Mouse (Mus musculus) urinary bladder, postnatal 10 days (tissue): Measurements from ENCODE around the gene Mcpt9.
"Not testable (repeated sequence)": the region's sequence is repeated elsewhere in the genome, so short reads cannot be mapped to it uniquely, and the experiment has no call there.

Experiments
- DNase-seq: peaks from one replicate; pipeline ENCODE4 v3.0.0; 2022; ENCODE audit warnings: low spot score

The Mcpt9 gene

DNA sequence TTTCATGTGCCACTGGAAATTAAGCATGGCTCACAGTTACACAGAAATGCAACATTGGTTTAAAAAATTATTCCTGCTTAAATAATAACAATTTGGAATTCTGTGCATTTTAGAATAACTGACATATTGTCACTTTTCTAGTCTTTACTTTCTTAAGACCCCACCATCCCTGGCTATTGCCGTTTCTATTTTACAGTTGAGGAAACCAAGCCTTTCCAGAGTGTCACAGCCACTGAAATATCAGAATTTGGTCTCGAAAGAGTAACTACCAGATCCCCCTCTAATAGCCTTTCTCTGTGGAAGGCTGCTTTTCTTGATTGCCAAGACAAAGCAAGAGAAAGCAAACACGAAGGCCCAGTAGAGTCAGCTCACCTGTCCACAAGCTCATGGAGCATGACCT is at the start of gene Mcpt9:
Mcpt9 (minus strand) TSS at position 101 of the 400 bp plus-strand sequence.
- not testable (repeated sequence) for DNase-seq

DNA sequence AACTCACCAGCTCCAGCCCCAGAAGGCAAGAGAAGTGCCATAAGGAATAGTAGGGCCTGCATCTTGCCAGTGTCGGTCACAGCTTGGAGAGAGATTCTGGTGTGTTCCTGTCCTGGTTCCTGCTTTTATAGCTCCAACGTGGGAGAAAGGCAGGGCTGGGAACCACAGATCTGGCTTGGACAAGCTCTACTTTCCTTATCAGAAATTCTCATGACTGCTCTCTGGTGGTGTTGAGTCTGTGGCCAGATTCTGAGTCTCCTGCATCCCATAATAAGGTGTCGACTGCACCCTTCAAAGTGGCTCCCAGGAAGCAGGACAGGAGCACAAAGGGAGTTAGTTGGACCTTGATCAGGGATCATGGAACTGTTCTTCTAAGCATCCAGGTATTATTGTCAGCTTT is 31.9 kb upstream of the Mcpt9 start, which contains the start of gene Mcpt4:
Mcpt4 (minus strand) TSS at position 101 of the 400 bp plus-strand sequence.
- DNase-seq, result not testable (repeated sequence)

DNA sequence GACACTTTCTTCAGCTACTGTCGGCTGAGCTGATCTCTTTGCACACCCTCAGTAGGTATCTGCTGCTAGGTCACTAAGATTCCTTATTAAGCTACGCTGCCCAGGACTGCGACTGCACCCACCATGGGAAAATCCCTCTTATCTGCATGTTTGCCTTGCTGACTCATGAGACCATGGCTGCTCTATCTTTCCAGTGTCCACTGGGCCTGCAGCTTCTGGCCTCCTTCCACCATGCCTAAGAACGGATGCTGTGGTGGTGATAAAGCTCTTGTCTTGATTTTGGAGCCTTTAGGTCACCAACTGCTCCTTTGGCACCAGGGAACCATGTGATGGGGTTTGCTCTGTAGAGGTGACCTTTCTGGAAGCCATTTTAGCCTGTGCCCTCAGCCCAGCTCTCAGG is 27.4 kb upstream of the Mcpt9 start:
- no peak for DNase-seq

GRCm38 (mm10) chr14:56055408-56055807 is 25.1 kb upstream of the Mcpt9 start:
- DNase-seq, result no peak

DNA sequence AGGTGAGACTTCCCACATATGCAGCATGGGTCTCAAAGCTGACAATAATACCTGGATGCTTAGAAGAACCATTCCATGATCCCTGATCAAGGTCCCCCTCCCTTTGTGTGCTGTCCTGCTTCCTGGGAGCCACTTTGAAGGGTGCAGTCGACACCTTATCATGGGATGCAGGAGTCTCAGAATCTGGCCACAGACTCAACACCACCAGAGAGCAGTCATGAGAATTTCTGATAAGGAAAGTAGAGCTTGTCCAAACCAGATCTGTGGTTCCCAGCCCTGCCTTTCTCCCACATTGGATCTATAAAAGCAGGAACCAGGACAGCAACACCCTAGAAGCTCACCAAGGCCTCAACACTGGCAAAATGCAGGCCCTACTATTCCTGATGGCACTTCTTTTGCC is 11.5 kb upstream of the Mcpt9 start, which contains the start of gene Mcpt2:
Mcpt2 (plus strand) TSS at position 250 of the 400 bp plus-strand sequence.
- not testable (repeated sequence) for DNase-seq

DNA sequence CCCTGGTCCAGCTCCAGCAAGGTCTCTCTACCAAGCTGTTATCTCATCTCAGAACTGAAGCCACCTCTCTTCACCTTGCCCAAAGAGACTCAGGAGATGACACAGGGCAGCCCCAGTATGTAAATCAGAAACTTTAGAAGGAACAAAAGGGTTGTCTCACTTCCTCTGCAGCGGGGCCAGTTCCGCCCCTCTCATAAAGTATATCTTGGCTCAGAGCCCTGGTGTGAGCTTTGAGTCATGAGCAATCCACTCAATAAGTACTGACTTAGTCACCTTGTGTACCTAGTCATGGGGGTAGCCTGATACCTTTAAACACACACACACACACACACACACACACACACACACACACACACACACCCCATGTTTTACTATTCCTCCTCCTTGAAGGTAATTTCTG is 4.1 kb upstream of the Mcpt9 start:
- no peak for DNase-seq

DNA sequence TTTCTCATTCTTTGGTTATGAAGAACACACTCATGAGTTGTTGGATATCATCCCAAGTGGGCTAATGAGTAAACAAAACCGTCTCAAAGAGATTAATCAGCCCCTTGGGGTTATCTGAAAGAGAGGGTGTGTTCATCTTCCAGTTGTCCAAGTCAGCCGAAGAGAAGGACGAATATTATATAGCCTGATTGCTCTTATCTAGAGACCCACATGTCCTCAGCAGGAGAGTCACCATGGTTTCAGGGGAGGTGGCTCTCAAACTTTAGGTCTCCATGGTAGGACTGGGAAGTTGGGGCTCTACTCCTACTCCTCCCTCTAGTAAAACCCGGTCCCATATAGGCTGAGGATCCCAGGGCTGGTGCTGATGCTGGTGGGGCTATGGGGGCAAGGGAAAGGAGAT is 9.0 kb downstream of the Mcpt9 start:
- DNase-seq, result not testable (repeated sequence)

DNA sequence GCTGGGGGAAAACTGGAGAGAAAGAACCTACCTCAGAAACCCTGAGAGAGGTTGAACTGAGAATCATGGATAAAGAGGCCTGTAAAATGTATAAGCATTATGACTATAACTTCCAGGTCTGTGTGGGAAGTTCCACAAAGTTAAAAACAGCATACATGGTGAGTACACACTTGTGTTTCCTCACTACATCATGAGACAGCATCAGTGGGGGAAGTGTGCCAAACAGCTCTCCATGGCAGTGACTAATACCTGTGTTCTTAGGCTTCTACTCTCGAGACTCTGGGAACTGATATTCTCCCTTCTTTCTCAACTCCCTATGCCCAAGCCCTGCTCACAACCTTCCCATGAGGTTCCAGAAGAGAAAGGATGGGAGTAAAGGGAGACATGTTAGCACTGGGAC is 10.8 kb downstream of the Mcpt9 start:
- no peak for DNase-seq

- DNase-seq, result not testable (repeated sequence)
Measured at GRCm38 (mm10) chr14:56017671-56018070, 12.6 kb downstream of the Mcpt9 start, which contains the start of gene Mcpt1. Gene Mcpt1 (plus strand): TSS chr14:56017971.

DNA sequence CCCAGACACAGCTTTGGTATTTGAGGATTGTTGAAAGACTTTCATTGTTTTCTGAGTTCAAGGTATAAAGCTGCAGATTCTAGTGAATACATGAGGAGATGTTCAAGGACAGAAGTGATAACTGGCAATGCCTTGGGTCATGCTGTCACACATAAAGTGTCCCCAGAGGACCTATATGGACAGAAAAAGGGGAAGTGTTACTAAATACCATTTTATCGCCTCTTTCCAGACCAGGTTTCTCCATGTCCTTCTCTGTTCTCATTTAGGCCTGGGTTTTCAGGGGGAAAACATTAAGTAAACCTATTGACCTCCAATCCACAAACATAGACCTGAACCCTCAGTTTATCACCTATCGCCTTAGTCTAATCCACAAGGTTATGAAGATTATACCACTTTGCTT is 16.4 kb downstream of the Mcpt9 start:
- DNase-seq, result no peak

DNA sequence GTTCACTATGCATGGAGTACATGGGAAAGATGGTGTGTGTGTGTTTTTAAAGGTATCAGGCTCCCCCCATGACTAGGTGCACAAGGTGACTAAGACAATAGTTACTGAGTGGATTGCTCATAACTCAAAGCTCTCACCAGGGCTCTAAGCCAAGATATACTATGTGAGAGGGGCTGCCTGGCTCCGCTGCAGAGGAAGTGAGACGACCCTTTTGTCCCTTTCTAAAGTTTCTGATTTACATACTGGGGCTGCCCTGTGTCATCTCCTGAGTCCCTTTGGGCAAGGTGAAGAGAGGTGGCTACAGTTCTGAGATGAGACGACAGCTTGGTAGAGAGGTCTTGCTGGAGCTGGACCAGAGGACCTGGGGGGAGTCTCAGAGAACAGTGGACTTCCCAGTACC is 17.1 kb downstream of the Mcpt9 start:
- DNase-seq, result no peak

GRCm38 (mm10) chr14:55987464-55987863 is 42.8 kb downstream of the Mcpt9 start:
- not testable (repeated sequence) for DNase-seq
